Mouse (Mus musculus) ovary, postnatal 36 days (tissue): ENCODE data around the gene Pacsin1.
"Not testable (repeated sequence)": the region's sequence is repeated elsewhere in the genome, so short reads cannot be mapped to it uniquely, and the experiment has no call there.

Source experiments
- DNase-seq: peaks from one replicate; pipeline ENCODE4 v3.0.0; 2022; ENCODE audit warnings: low spot score, mixed read lengths

The Pacsin1 gene

DNA sequence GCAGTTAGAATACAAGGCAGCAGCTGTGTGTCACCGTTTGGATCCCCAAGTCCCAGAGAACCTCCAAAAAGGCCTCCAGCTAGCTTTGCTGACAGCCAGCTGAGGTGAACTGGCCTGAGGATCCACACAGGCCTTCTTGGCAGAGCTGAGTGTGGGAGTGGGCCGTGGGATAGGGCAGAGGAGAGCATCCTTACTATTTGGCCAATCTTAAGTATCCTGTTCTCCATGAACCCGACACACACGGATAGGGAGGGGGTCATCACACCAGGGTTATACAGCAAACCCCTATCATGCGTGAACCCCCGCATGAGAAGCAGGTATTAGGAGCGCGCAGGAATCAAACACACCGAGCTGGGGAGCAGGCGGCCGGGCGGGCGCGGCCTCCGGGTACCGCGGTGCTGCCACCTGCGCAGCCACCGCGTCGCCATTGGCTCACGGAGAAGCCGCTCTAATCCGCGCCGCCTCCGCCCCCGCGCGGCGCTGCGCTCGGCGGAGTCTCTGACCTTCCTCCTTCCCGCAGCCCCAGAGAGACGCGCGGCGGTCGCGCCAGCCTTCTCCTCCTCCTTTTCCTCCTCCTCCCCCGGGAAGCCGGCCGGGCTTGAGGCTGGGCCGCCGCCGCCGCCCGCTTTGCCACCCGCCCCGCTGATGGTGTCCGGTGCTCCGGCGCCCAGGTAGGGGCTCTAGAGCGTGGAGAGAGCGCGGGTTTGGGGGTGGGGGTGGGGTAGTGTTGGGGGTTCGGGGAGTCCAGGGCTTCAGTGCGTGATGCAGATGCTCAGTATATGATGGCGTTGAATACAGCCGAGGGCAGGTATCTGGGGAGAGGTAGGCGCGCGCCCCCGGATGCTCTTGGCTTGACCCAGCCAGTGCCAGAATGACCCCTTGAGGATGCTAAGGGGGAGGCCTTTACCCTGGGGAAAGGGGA is at the start of gene Pacsin1:
TSS of gene Pacsin1 (plus strand) at position 421 of the 922 bp plus-strand sequence.
- peak; percentile 50 for DNase-seq

DNA sequence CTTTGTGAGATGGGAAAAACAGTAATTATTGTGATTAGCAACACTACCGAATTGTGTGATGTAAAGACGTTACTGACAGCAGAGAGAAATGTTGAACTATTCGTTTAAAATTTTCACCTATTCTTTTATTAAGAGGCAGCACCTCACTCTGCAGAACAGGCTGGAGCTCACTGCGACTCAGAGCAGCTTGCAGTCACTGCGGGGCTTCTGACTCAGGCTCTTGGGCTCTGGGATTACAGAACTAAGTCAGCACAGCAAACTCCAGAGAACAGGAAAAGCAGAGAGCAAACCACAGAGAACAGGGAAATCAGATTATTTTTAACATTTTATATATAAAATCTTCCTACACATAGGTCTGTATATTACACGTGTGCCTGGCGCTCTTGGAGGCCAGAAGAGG is 45.7 kb upstream of the Pacsin1 start:
- no peak for DNase-seq

DNA sequence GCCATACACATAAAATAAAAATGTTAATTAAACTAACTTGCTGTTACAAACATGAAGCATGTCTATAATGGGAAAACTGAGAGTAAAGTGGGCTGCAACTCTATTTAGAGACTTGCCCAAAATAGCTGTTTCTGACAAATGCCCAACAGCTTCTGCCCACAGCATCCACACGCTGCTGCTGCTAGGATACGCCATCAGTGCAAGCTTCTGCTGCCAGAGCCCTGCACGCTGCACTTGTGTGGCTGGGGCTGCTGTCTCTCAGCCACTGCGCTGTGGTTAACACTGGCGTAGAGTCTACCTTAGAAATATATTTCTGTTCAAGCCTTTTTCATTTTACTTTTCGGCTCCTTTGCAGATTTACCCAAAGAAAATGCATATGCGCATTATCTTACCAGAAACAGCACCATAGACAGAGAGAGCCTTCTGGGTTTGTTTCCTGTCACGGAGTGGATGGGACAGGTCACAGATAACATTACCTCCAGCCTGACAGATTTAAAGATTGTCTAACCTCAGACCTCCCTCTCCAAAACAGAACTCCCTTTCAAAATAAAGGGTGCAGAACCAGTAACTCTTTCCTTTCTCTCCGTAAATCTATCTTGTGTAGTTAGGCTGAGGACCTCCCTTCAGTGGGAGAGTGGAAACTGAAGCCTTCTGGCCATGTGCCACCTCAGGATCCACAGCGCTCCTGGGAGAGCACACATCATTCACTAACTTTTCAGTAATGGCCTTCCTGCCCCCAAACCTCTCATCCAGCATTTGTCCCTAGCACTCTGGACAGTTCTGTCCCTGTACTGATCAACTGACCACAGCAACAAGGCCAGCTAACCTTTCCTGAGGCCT is 44.4 kb upstream of the Pacsin1 start:
- no peak for DNase-seq

DNA sequence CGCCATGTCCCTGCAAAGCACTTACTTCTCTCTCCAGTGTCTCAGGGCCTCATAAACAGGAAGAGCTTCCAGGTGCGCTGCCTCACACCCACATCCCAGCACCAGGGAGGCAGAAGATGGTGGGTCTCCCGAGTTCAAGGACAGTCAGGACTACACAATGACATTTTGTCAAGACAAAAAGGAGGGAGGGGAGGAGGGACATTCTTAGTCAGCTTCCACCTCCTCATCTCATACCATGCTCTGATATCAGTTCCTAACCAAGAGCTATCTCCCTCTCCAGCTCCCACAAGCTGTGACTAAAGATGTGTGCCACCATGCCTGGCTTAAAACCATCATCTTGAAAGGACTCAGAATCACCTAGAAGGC is 43.8 kb upstream of the Pacsin1 start:
- no peak for DNase-seq

DNA sequence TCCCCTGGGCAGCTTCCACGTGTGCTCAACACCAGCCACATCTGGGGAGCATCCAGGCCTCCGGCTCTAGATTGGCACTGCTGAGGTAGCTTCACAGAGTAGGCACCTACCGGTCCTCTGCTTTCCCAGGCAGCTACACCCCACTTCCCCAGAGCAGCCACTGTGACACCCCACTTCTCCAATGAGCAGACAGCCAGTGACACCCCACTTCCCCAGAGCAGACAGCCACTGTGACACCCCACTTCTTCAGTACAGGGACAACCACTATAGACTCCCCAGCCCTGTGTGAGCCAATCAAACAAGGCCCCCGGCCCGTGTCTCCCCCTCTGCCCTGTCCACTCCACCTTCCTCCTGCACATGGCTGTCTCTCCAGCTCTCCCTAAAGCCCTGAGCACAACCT is 43.3 kb upstream of the Pacsin1 start:
- DNase-seq, result no peak

DNA sequence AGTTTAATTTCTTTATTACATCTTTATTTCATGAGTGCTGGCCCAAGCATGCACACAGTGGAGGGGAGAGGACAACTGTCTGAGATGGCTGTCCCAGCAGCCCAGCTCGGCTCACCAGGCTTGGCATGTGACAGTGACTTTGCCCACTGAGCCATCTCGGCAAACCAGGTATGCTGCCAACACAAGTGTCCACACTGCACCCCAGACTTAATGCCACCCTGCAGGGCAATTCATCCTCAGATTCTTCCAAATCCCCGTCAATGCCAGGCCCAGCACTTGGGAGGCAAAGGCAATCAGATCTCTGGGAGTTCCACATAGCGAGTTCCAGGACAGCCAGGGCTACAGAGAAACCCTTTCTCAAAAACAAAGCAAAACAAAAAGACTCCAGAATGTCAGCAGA is 42.3 kb upstream of the Pacsin1 start:
- DNase-seq, result no peak

DNA sequence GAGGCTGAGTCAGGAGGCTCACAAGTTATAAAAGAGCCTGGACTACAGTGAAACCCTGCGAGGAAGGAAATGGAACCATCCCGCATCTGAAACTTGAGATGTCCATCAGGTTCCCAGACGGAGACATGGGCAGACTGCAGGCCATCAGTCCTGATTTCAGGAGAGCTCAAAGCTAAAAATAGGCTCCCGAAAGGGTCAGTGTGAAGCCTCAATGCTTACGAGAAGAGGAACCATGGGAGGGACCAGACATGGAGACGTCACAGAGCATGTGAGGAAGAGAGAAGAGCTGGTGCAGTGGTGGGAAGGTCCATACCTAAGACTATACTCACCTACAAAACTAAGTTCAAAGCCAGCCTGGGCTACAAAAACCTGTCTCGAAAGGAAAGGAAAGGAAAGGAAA is 39.9 kb upstream of the Pacsin1 start:
- no peak for DNase-seq

DNA sequence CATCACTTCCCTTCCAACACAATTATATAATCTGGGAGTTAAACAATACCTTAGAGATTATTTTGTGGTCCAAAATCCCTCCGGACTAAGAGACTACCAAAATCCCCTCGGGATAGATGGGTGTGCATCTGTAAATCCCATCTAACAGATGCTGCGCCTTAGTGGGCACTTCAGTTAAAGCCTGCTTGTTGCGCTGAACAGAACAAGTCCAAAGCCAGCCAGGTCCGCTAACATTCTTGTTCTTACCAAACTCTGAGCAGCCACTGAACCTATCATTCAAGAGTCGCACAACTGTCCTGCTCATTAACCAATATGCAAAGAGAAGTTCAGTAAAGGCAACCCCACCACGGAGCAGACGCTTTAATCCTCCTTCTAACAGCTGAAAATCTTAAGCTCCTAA is 34.1 kb upstream of the Pacsin1 start:
- no peak for DNase-seq

DNA sequence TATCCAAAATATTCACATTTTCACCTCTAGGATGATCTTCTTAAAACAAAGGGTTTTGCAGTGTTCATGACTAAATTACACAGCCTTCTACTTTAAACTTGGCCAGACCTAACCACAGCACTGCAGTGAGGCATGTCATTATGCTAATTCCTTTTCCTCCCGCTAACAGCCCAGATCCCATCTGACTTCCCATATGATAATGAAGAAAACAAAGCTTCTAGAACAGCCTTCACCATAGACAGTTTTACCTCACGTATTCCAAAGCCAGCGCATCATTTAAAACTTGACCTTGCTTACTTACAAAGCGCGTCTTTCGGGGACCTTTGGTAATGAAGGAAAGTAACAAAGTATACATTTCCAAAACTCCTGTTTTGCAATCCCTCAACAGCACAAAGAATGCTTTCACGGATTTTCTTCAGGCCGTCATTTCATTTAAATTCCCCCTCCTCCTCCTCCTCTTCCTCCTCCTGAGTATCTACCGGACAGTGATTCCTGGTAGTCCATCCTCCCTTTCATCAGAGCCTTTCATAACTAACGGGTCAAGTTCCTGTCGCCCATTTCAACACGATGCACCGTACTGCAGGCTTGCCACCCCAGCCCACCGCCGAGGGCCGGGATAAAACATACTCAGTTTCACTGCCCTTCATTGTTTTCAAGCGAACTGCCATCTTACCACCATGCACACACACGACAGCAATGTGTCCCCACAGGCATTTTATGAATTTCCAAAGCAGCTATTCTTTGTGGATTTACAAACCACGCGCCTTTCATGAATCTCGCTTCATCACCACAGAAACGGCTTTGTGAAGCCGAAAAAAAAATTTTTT is 33.4 kb upstream of the Pacsin1 start:
- no peak for DNase-seq

DNA sequence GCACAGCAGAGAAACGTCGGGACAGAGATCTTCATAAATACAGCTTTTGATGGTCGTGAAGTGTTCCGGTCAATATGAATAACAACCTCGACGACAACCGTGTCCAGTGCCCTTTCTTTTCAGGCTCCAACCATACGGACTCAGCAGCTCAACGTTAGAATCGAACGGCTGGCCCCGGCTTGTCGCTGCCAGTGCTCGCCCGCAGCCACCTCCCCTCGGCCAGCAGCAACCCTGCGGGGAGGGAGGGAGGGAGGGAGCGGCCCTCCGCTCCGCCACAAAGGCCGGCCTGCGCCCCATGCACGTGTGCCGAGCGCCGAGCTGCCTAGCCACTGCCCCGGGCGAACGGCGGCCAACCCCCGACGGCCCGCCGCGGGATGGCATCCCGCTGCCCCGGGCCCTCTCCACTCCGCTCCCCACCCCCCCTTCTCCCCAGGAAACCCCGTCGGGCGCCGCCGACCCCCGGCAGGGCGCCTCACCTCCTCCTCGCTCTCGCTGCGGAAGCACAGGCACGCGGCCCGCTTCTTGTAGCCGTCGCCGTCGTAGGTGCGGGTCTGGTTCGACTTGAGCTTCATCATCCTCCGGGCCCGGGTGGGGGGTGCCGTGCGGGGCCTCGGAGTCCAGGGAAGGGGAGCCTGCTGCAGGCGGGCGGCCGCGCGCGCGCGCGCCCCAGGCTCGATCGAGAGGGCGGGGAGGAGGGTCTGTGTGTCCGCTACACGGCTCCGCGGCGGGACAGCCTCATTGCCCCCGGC is 32.5 kb upstream of the Pacsin1 start:
- peak; percentile 52 for DNase-seq

DNA sequence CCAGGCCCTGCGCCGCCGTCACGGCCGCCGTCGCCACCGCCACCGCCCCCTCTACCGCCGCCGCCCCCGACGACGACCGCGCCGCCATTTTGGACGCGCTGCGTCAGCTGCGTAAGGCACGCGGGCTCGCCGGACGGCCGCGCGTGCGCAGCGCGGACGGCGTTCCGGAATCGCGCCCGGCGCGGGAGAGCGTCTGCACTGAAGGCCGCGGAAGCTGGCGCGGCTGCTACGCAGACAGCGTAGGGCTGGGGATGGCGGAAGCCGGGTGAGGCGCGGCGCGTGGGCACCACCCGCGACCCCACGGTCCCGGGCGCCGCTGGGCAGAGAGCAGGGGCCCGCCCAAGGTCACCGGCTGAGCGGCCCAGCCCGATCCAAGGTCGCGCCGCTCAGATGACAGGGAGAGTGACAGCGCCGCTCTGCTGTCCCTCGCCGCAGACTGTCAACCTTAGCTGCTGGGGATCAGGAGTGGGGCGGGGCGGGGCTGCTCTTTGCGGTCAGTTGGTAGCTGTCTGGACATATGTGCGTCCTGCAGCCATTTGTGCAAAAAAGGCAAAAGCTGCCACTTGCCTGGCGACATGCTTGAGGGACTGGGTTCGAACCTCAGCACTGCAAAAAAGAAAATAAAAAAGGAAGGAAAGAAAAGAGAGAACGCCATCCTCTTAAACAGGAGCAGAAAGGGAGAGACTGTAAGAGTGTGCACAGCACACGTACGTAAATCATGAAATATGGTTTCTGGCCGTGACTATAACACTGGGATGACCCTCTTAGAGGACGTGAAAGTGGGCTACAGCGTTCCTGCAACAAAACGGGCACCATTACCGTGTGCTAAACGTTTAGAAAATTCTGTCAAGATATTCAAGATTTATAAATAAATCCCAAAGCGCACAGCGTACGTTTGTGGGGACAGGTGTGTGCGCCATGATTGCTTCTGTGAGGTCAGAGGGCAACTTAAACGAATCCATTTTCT is 31.7 kb upstream of the Pacsin1 start, which contains the start of gene Nudt3:
TSS of gene Nudt3 (minus strand) at position 136 of the 967 bp plus-strand sequence.
- DNase-seq, result peak; percentile 91

DNA sequence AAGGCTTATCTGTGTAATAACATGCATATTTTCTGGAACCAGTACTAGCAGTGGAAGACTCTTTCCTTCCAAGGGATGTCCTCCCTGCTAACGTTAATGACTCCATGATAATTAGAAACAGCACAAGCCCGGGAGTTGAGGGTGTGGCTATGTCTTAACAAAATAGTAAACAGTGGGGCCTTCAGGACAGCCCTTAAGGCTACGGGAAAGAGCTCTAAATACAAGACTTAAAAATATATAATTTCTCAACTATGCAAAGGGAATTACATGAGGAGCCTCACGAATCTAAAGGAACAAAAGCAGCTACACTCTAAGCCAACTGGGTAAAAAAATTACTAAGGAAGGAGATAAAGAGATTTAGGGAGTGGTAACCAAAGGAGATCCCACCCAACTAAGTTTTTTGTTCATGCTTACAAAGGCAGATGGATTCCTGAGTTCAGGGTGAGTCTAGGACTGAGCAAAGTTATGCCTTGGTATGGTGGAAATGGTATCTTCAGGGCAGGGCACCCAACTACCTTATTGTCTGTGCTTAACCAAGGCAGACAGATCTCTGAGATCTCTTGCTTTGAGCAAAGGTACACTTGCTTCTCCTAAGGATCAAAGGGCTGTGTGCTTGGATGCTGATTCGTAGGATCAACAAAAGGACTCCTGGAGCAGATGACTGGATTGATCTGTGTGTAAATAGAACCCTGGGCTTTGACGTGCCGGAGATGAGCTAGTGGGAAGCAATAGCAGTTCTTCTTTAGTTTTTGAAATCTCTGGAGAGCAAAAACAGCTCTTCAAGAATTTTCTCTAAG is 29.7 kb upstream of the Pacsin1 start:
- DNase-seq, result no peak

DNA sequence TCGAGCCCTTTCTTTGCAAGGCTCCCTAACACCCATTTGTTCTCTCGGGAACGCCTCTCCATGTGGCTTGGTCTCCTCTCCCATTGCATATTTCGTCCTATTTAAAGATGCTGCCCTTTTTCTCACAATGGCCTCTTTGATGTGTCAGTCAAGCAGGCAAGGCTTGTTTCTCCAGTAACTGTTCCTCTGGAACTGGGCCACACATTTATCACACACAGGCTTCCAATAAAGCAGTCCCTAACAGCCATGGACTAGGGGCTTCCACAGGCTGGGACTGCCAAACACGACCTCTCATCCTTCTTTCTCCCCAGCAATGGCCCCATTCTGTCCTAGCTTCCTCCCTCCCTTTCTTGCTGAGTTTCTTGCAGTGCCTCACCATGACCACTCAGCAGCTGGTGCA is 28.6 kb upstream of the Pacsin1 start:
- DNase-seq, result no peak

DNA sequence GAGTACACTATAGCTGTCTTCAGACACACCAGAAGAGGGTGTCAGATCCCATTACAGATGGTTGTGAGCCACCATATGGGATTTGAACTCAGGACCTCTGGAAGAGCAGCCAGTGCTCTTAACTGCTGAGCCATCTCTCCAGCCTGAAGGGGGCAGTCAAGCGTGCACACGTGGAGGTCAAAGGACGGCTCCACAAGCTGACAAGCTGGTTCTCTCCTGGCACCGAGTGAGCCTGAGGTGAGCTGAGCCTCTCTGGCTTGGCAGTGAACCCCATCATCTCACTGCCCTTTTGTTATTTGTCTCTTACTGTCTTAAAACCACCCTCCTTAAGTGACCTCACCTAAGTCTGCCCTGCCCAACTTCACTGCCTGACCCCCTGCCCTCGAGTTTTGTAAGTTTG is 27.9 kb upstream of the Pacsin1 start:
- no peak for DNase-seq

DNA sequence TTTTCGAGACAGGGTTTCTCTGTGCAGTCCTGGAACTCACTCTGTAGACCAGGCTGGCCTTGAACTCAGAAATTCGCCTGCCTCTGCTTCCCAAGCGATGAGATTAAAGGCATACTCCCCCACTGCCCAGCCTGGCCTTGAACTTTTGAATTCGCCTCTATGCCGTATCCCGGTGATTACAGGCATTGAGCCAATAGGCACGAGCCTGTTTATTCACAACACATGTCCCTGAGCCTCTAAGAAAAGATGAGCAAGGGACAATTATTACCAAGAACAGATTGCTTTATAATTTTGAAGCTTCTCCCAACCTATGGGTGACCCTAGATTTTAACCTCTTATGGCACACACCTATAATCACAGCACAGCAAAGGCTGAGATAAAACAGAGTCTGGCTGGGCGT is 26.9 kb upstream of the Pacsin1 start:
- no peak for DNase-seq

DNA sequence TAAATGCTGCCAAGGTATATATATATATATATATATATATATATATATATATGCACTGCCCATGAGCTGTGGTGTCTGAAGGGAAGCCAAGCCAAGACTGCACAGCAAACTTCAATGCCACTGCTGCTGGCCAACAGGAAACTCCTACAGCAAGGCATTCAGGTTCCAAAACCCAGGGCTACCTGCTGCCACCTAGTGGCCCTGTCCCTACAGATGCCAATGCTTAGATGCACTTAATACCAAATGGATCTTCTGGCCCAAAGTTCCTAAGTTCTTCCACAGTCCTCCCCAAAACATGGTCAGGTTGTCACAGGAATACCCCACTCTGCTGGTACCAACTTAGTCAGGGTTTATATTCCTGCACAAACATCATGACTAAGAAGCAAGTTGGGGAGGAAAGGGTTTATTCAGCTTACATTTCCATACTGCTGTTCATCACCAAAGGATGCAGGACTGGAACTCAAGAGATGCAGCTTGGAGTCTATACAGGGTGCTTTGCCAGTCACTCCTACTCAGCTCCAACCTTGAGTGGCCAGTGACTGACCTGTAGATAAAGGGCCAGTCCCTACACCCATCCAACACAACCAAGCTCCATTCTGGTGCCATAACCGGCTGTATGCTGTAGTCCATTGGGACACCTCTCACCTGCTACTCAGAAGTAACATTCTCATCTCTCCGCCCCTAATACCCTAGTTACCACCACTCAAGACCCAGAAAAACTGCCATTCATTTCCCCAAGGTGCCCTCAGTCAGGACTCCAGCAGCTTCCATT is 25.9 kb upstream of the Pacsin1 start:
- peak; percentile 79 for DNase-seq

DNA sequence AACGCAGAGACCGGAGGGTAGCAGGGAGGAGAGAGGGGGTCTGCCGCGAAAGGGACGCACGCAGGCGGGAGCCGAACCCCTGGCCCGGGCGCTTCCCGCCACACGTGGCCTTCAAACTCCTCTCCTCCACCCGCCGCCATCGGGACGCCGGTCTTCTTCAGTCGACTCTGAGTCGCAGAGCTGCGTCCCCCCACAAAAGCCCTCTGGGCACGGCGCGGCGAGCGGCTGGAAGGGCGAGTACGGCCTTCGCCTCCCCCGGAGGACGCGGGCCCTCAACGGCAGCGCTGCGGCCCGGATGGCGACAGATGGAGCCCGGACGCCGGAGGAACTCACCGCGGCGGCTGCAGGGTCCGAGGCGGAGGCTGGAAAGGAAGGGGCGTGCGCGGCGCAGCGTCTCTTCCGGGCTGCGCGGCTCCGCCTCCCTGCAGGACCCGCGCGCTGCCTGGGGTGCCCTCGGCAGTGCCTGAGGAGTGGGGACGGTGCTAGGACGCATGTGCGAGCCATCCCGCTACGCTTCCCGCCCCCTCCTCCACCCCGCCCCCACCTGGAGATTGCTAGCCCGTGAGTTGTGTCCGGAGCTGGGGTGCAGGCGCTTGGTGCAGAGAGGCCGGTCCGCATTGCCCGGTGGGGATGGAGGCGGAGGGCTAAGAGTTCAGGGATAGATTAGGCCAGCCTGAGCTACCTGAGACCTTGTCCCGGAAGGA is 20.3 kb upstream of the Pacsin1 start, which contains the start of gene RPS10-NUDT3:
TSS of gene RPS10-NUDT3 (minus strand) at position 352 of the 704 bp plus-strand sequence.
- DNase-seq, result peak; percentile 90

DNA sequence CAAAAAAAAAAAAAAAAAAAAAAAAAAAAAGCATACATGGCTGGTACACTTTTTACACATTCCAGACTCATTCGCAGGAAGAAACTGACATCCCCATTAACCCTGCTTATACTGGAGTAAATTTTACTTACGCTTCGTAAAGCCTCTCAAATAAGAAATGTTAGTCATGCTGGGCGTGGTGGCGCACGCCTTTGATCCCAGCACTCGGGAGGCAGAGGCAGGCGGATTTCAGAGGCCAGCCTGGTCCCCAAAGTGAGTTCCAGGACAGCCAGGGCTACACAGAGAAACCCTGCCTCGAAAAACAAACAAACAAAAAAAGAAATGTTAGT is 19.8 kb upstream of the Pacsin1 start:
- DNase-seq, result not testable (repeated sequence)
